Mouse (Mus musculus): ENCODE measurements around the gene Wipf2.

Wipf2 gene

GRCm38 (mm10) chr11:98930127-98930601 lies 66.7 kb downstream of the Wipf2 start:
- CTCF ChIA-PET: interaction anchor here in 1 of 4 experiments (0.9 to 1.6 kb wide), 2 partner anchors 8 to 195 kb away, joined by 3 to 7 read pairs; no protein-coding TSS in a partner anchor
- POLR2A ChIA-PET: interaction anchor here in 2 of 4 experiments (0.6 to 3.5 kb wide), 7 partner anchors 11 to 90 kb away, joined by 3 to 14 read pairs (median 3); no protein-coding TSS in a partner anchor

DNA sequence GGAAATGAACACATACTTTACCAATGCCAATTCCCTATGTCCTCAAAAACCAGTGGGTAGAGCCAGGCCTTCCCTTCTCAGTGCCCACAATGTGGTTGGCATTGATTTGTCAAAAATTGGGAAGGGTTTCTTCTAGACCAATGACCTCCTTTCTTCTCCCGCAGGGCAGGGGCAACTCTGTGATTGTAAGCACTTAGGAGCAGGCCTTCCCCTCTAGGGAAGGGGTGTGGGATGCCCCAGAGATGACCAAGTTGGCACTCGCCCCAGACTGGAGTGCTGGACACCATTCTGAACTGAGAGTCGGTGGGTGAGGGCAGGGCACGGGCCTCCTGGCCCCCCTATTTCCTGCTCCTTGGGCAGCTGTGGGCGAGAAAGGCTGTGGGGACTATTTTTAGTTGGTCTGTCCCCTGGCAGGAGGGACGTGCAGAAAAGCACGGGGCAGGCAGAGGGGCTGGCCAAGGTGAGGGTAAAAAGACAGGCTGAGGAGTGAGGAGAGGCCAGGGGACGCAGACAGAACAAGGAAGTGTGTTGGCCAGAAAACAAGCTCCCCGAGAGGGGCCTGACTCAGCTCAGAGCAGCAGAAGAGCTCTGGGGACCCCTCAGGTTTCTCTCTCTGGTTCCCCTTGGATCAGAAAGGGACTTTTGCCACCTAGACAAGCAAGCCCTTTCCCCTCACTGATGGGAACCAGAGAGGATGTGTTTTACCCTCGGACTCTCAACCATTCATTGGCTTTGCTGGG lies 67.5 kb downstream of the Wipf2 start:
- POLR2A ChIA-PET: interaction anchor here in 3 of 4 experiments (0.6 to 3.8 kb wide), 19 partner anchors 9 to 175 kb away, joined by 3 to 27 read pairs (median 6); partner anchors contain the start of gene Cdc6 (in 1 of the 3)
- CTCF ChIA-PET: interaction anchor here (0.6 to 2.1 kb wide), 9 partner anchors 9 to 139 kb away, joined by 3 to 8 read pairs (median 5); no protein-coding TSS in a partner anchor

DNA sequence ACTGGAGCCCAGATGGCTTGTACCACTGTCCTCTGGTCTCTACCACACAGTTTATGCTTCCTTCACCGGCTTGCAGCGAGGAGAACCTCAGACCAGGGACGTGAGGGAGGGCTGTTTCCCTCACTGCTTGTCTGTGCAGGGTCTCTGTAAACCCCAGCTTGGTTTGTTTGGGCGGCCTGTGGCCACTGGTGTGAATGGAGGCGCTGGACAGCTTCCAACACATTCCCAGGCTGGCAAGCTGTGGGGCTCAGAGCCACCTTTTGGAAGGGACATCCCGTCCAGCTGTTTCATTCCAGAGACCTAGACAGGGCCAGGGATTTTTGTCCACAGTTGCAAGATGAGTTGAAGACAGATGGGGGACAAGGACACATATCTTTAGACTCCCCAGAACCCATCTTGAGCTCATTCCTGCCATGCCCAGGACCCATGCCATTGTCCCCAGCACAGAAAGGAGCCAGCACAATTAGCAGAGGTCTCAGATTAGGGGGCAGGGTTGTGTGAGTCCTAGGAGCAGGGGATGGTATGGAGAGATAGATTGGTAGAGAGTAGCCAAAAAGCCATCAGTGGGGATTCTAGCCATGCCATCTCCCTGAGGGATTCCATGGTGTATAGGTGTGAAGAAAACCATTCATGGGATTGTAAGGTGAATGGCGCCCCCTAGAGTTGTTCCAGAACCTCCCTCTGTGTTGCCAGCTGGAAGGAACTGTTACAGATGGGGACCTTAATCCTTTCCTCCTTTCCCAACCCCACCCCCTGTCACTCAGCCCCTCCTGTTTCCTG lies 68.3 kb downstream of the Wipf2 start:
- CTCF ChIA-PET: interaction anchor here (0.6 to 2.1 kb wide), 21 partner anchors 10 to 206 kb away, joined by 3 to 13 read pairs (median 4); no protein-coding TSS in a partner anchor
- POLR2A ChIA-PET: interaction anchor here (0.6 to 3.8 kb wide), 31 partner anchors 9 to 1325 kb away, joined by 3 to 27 read pairs (median 4); partner anchors contain the start of gene Cdc6 (in 1 of the 4)

DNA sequence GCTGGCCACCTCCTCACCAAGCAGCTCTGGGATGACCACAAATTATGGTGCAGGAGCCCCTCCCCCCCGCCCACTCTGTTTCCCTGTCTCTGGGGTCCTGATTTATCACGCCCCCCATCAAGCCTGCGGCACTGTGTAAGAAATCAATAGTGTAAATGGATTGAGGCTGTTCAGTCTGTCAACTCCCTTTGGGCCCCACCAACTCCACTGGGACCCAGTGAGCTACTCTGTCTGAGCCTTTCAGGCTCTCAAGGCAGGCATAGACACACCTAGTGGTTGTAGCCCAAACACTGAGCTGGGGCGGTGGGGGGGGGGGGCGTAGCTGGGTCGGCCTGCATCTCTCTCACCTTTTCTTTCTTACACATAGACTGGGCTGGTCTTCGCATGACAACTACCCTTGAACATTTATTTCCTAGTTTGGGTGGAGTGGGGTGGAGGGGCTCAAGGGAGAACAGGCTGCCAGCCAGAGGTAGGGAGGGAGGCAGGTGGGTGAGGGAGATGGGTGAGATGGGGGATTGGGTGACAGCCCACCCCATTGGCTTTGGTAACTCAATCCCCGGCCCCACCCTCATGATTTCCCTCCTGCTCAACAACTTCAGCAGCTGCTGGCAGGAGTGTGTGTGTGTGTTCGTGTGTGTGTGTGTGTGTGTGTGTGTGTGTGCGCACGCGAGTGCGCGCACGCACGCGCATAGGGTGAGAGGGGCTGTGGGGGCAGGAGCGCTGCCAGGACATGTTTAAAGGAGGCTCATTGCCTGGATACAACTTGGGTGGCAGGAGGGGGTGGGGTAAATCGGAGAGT lies 69.1 kb downstream of the Wipf2 start:
- CTCF ChIA-PET: interaction anchor here (0.6 to 2.1 kb wide), 26 partner anchors 9 to 543 kb away, joined by 3 to 13 read pairs (median 4); no protein-coding TSS in a partner anchor
- POLR2A ChIA-PET: interaction anchor here (0.5 to 3.8 kb wide), 31 partner anchors 7 to 1324 kb away, joined by 3 to 27 read pairs (median 3); partner anchors contain the start of gene Cdc6 (in 1 of the 4)

DNA sequence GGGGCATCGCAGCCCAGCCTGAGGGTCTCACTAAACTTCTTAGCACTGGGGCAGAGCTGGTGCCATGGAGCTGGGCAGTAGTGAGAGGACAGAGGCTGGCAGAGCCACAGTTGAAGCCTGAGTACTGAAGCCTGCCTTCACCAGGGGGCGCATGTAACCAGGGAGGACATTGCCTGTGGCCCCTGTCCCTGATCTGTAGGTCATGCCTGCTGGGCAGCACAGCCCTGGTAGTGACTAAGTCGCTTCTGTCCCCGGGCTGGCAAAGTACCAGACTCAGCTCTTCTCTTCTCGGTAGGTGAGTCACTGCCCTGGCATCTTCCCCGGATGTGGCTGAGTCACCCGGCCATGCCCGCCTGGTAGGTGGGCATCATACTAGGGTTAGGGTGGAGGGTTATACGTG lies 69.7 kb downstream of the Wipf2 start:
- CTCF ChIA-PET: interaction anchor here in 3 of 4 experiments (0.9 to 1.5 kb wide), 6 partner anchors 8 to 84 kb away, joined by 3 to 13 read pairs (median 4); no protein-coding TSS in a partner anchor
- POLR2A ChIA-PET: interaction anchor here in 2 of 4 experiments (1.0 to 3.8 kb wide), 7 partner anchors 7 to 177 kb away, joined by 3 to 27 read pairs (median 3); no protein-coding TSS in a partner anchor

- ChIA-PET POLR2A (interaction anchor here in 2 of 4 experiments (0.6 to 3.8 kb wide), 7 partner anchors 8 to 50 kb away, joined by 3 to 27 read pairs (median 4); no protein-coding TSS in a partner anchor), CTCF (interaction anchor here in 2 of 4 experiments (0.6 to 1.5 kb wide), 5 partner anchors 22 to 198 kb away, joined by 3 to 7 read pairs (median 4); no protein-coding TSS in a partner anchor)
Measured at GRCm38 (mm10) chr11:98933847-98934246, 70.4 kb downstream of the Wipf2 start.

GRCm38 (mm10) chr11:98934367-98934766 lies 70.9 kb downstream of the Wipf2 start:
- POLR2A ChIA-PET: interaction anchor here in 2 of 4 experiments (0.6 to 3.8 kb wide), 6 partner anchors 8 to 38 kb away, joined by 3 to 27 read pairs (median 4); no protein-coding TSS in a partner anchor
- CTCF ChIA-PET: interaction anchor here in 2 of 4 experiments (0.6 to 1.5 kb wide), 4 partner anchors 21 to 198 kb away, joined by 3 to 7 read pairs (median 4); no protein-coding TSS in a partner anchor

GRCm38 (mm10) chr11:98935123-98935522 lies 71.7 kb downstream of the Wipf2 start:
- CTCF ChIA-PET: interaction anchor here in 1 of 4 experiments (0.9 kb wide), 1 partner anchor 20 kb away, joined by 3 read pairs; no protein-coding TSS in a partner anchor
- POLR2A ChIA-PET: no interaction called here

- POLR2A ChIA-PET: interaction anchor here in 3 of 4 experiments (1.0 to 6.7 kb wide), 17 partner anchors 8 to 88 kb away, joined by 3 to 71 read pairs (median 7); partner anchors contain the start of genes Cdc6 (in 1 of the 3), Rara (in 1 of the 3), Top2a (in 1 of the 3) and Wipf2 (in 1 of the 3)
- CTCF ChIA-PET: interaction anchor here in 3 of 4 experiments (1.5 to 2.9 kb wide), 4 partner anchors 20 to 46 kb away, joined by 4 to 15 read pairs (median 6); partner anchors contain the start of gene Gjd3 (in 1 of the 3)
Measured at GRCm38 (mm10) chr11:98936170-98936569, 72.7 kb downstream of the Wipf2 start.

DNA sequence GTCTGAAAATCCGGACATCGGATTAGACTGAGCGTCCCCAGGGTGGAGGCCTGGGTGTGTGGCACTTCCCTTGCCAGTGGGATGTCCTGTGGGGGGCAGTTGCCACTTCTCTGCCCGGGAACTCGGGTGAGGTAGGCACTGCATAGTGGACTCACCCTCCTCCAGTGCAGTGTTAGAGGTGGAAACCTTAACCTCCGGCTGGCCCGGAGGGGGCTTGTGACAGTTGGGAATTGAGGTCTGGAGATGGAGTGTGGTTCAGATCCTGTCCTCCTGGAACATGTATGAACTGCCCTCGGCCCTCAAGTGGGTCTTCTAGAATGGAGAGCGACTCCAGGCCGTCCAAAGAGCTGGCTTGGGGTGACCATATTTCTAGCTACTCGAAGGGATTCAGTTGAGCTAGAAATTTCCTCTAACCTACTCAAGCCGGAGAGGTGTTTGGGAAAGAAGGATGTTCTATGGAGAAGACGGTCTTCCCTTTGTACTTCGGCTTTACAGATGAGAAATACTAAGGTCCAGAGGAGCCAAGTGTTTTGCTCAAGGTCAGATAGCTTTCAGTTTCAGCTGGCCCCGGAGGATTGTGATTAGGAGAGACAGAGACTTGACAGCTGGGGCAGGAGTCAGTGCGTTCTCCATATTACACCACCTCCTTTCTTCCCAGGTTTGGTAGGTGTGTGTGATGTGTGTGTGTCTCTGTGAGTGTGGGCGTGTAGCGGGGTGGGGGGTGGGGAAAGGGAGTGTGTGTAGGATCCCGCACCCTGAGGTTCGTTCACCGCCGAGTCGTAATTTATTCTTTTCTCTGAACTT lies 73.4 kb downstream of the Wipf2 start:
- CTCF ChIA-PET: interaction anchor here (0.5 to 4.2 kb wide), 34 partner anchors 9 to 565 kb away, joined by 3 to 15 read pairs (median 4); partner anchors contain the start of genes Cdc6 (in 1 of the 4), Gjd3 (in 1 of the 4), Psmd3 (in 1 of the 4) and Rara (in 1 of the 4)
- POLR2A ChIA-PET: interaction anchor here (0.6 to 6.7 kb wide), 50 partner anchors 8 to 1591 kb away, joined by 3 to 71 read pairs (median 4); partner anchors contain the start of genes Rara (in 3 of the 4), Cdc6 (in 2 of the 4), Acly (in 1 of the 4) and Csf3 (in 1 of the 4)

DNA sequence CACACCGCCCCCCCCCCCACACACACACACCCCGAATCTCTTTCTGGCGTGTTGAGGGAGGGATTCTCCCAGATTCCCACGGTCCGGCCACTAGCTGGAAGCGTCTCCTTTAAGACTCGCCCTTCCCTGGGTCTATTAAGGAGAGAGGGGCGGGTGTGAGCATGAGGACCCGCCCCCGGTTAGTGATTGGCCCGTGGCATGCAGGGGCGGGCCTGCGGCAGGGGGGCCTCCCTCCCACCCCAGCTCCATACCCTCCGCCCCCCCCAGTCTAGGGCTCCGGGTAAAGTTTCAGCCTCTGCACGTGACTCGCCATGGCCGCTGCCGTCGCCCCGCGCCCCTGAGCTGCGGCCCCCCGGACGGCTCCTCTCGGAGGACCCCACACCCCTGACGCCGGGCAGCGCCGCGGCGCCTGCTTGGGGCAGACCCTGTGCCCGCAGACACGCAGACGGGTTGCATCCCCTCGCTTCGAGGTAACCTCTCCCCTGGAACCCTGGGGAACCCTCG lies 74.0 kb downstream of the Wipf2 start:
- POLR2A ChIA-PET: interaction anchor here (0.5 to 6.7 kb wide), 54 partner anchors 8 to 1590 kb away, joined by 3 to 71 read pairs (median 4); partner anchors contain the start of genes Rara (in 3 of the 4), Cdc6 (in 2 of the 4), Acly (in 1 of the 4) and Csf3 (in 1 of the 4)
- CTCF ChIA-PET: interaction anchor here (0.5 to 4.2 kb wide), 35 partner anchors 10 to 1740 kb away, joined by 3 to 15 read pairs (median 4); partner anchors contain the start of genes Cdc6 (in 1 of the 4), Gjd3 (in 1 of the 4), Psmd3 (in 1 of the 4) and Rara (in 1 of the 4)

- ChIA-PET POLR2A (interaction anchor here (0.5 to 6.7 kb wide), 51 partner anchors 9 to 1590 kb away, joined by 3 to 71 read pairs (median 4); partner anchors contain the start of genes Rara (in 3 of the 4), Cdc6 (in 2 of the 4), Acly (in 1 of the 4) and Csf3 (in 1 of the 4)), CTCF (interaction anchor here (0.5 to 4.2 kb wide), 31 partner anchors 11 to 1740 kb away, joined by 3 to 15 read pairs (median 4); partner anchors contain the start of genes Cdc6 (in 1 of the 4), Gjd3 (in 1 of the 4) and Psmd3 (in 1 of the 4))
Measured at GRCm38 (mm10) chr11:98937914-98938694, 74.7 kb downstream of the Wipf2 start.

GRCm38 (mm10) chr11:98938701-98939083 lies 75.3 kb downstream of the Wipf2 start:
- CTCF ChIA-PET: interaction anchor here in 2 of 4 experiments (0.6 to 4.2 kb wide), 5 partner anchors 13 to 34 kb away, joined by 3 to 15 read pairs (median 5); no protein-coding TSS in a partner anchor
- POLR2A ChIA-PET: interaction anchor here in 3 of 4 experiments (0.7 to 6.7 kb wide), 21 partner anchors 10 to 719 kb away, joined by 3 to 71 read pairs (median 5); partner anchors contain the start of genes Rara (in 2 of the 3), Cdc6 (in 1 of the 3) and Nr1d1 (in 1 of the 3)
